Mouse (Mus musculus) ES-E14 (cell line): ENCODE measurements around the gene Carmil1. TPM values are rescaled to one million over a fixed set of nuclear protein-coding genes. Genes with fewer than 3 reads are reported as not detected.

Source experiments
- DNase-seq: peaks from one replicate; pipeline ENCODE4 v3.0.0-alpha.2; 2013; ENCODE audit warnings: low read depth, low spot score
- H3K27ac ChIP-seq: 2 replicates; pipeline ENCODE4 v1.5.1; 2012; ENCODE audit warnings: low read depth, mild to moderate bottlenecking, low read length, moderate library complexity, mixed read lengths; ENCODE audit not compliant: poor library complexity, insufficient read depth, severe bottlenecking
- H3K36me3 ChIP-seq: 2 replicates; pipeline ENCODE4 v1.6.1; 2012; ENCODE audit warnings: mild to moderate bottlenecking, low read length, moderate library complexity, mixed read lengths; ENCODE audit not compliant: control insufficient read depth, poor library complexity, insufficient read depth, severe bottlenecking
- H3K4me1 ChIP-seq, 2 experiments: fragments of 150-350 bp in 1 of 2; sonication (generic) in 1 of 2; 2 replicates each; pipeline ENCODE4 v1.6.1; 2012; ENCODE audit warnings: low read length in 2 of 2, mild to moderate bottlenecking in 1 of 2, mixed read lengths in 1 of 2; ENCODE audit not compliant: control insufficient read depth in 2 of 2, insufficient read depth in 2 of 2, poor library complexity in 1 of 2
- H3K4me3 ChIP-seq, 2 experiments: fragments of 150-350 bp in 1 of 2; sonication (generic) in 1 of 2; 2 replicates each; pipeline ENCODE4 v1.5.1; 2012; ENCODE audit warnings: low read length in 2 of 2, low read depth in 1 of 2, mild to moderate bottlenecking in 1 of 2, mixed read lengths in 1 of 2; ENCODE audit not compliant: insufficient read depth in 1 of 2, poor library complexity in 1 of 2, severe bottlenecking in 1 of 2
- H3K9ac ChIP-seq: 2 replicates; pipeline ENCODE4 v1.6.1; 2012; ENCODE audit warnings: low read depth, mild to moderate bottlenecking, low read length, mixed read lengths; ENCODE audit not compliant: poor library complexity, insufficient read depth, severe bottlenecking
- H3K9me3 ChIP-seq: fragments of 150-350 bp; sonication (generic); 2 replicates; pipeline ENCODE4 v1.6.1; 2012; ENCODE audit warnings: low read depth, mild to moderate bottlenecking, low read length; ENCODE audit not compliant: control insufficient read depth, insufficient read depth
- CHD2 ChIP-seq: IDR thresholded peaks from 2 replicates; pipeline ENCODE4 v1.6.1; 2014; ENCODE audit warnings: mild to moderate bottlenecking, low read depth, low read length, inconsistent platforms
- HCFC1 ChIP-seq: IDR thresholded peaks from 2 replicates; pipeline ENCODE4 v1.6.1; 2012; ENCODE audit warnings: low read length, inconsistent platforms, borderline replicate concordance; ENCODE audit not compliant: insufficient read depth
- MAFK ChIP-seq: IDR thresholded peaks from 2 replicates; pipeline ENCODE4 v1.6.1; 2014; ENCODE audit warnings: mild to moderate bottlenecking, low read depth, low read length, inconsistent platforms; ENCODE audit not compliant: insufficient read depth
- ZC3H11A ChIP-seq: IDR thresholded peaks from 2 replicates; pipeline ENCODE4 v1.6.1; 2012; ENCODE audit warnings: low read depth, mild to moderate bottlenecking, inconsistent platforms, low read length, borderline replicate concordance
- ZNF384 ChIP-seq: IDR thresholded peaks from 2 replicates; pipeline ENCODE4 v1.6.1; 2012; ENCODE audit warnings: low read depth, low read length, inconsistent platforms
- in situ Hi-C, 2 experiments: fragments of 600-800 bp; cut with MboI; formaldehyde crosslinking; loops; one replicate each; pipeline ENCODE4 v1.15.1; 2025; ENCODE audit warnings: low sequenced_read_pairs in 2 of 2, inconsistent platforms in 1 of 2; ENCODE audit not compliant: unreplicated experiment in 2 of 2
- total RNA-seq: library from RNA; depleted of rRNA; stranded (reverse); fragments of 300-350 nt; gene quantifications from 2 replicates; pipeline ENCODE4 v1.2.3, GENCODE M21; 2012

Gene Carmil1
- total RNA-seq, 1 experiment = 17.0 TPM

DNA sequence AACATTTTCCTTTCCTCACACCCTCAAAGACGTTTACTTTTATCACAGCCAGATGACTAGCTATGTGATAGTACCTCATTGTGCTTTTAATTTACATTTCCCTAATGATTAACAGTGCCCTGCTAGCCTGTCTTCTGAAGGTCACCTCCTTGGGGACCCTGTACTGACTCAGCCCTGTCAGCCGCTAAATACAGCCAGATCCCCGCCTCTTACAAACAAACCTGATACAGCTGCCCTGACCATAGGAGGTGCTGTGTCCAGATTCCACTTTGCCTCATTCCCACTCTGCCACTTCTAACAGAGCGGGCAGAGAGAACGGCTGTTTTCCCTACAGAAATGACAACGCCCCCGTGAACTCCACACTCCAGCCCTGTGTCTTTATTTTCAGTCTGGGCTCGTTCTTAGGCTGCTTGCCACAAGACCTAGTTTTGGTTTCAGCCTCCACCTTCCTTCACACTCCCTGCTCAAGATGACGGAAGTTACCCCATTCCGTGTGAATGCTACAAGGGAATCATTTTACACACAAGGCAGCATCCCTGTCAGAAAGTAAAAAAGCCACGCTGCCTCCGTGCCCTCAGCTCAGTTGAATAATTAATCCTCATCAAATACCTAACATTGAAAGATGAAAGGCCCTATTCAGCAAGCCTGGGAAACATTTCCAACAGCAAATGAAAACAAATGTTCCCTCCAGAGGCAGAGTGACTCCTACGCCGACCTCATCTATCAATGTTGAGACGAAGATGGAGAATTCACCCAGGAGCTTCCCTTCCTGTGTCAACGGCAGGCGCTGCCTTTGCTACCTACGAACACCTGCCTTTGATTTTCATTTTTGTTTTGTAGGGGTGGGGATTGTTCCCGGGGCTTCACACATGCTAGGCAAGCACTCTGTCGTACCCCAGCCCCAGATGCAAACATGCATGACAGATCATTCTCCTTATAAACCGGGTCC, 145.0 kb downstream of the Carmil1 start:
- TF ChIP-seq HCFC1 (no peak), CHD2 (no peak), MAFK (no peak), ZC3H11A (no peak)
- DNase-seq = no peak
- H3K27ac ChIP-seq = no peak overlapping the region
- H3K36me3 ChIP-seq = peaks cover 6% of the 10 kb centered on the region; the same call in 1 of the 2 replicates
- H3K4me1 ChIP-seq = peaks cover 0 to 2% of the 10 kb centered on the region in 2 experiments; a peak in 1 of 4 replicates
- in situ Hi-C loops = no loop called here
- no peaks in the 10 kb centered on the region for H3K9me3 ChIP-seq
- H3K9ac ChIP-seq = no peak overlapping the region
- no peak overlapping the region for H3K4me3 ChIP-seq

DNA sequence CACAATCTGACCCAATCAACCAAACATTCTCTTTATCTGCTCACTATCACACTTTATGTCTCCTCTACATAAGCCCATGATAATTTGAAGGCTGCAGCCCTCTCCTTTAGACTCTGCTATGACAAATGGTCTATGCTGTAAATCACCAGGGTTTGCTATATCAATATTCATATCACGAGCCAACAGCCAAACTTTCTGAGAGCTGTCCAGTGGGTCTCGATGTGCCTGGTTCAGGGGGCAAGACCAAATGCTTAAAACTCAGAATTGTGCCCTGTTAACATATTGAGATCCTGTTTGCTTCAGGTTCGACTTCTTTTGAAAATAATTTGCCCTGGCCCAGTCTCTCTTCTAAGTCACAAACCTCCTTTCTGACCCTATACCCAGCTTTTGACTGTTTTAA, 147.7 kb downstream of the Carmil1 start:
- Histone ChIP-seq H3K36me3 (peaks cover 6% of the 10 kb centered on the region; the same call in 1 of the 2 replicates), H3K27ac (no peak overlapping the region), H3K9me3 (no peaks in the 10 kb centered on the region), H3K4me3 (no peak overlapping the region), H3K9ac (no peak overlapping the region), H3K4me1 (peaks cover 0 to 2% of the 10 kb centered on the region in 2 experiments; a peak in 1 of 4 replicates)
- no peak for DNase-seq
- no peak for TF ChIP-seq MAFK
- no peak for TF ChIP-seq HCFC1
- TF ChIP-seq ZNF384 = no peak
- no peak for TF ChIP-seq ZC3H11A
- TF ChIP-seq CHD2 = no peak
- in situ Hi-C loops = no loop called here

DNA sequence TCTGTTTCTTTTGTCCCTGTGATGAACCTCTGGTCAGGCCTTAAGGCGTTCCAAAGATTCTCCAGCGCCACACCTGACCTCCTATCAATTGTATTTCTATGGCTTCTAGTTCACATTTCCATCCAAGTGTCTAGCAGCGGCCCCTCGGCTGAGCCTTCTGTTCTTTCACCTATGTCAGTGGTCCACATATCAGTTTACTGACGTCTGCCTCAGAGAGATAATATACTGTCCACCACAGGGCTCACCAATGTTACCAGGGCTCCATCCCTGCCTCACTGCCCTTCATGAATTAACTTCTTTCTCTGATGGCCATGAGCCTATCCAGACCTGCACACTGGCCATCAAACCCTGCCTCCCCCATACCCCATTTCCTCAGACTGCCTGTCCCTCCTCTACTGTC, 149.3 kb downstream of the Carmil1 start:
- TF ChIP-seq ZC3H11A = no peak
- TF ChIP-seq MAFK = no peak
- TF ChIP-seq ZNF384 = no peak
- TF ChIP-seq HCFC1 = no peak
- no peak for TF ChIP-seq CHD2
- H3K4me3 ChIP-seq = no peak overlapping the region
- DNase-seq = no peak
- H3K27ac ChIP-seq = no peak overlapping the region
- peaks cover 2% of the 10 kb centered on the region; the same call in 1 of the 2 replicates for H3K36me3 ChIP-seq
- no peaks in the 10 kb centered on the region for H3K4me1 ChIP-seq
- in situ Hi-C loops = no loop called here
- H3K9ac ChIP-seq = no peak overlapping the region
- no peaks in the 10 kb centered on the region for H3K9me3 ChIP-seq

DNA sequence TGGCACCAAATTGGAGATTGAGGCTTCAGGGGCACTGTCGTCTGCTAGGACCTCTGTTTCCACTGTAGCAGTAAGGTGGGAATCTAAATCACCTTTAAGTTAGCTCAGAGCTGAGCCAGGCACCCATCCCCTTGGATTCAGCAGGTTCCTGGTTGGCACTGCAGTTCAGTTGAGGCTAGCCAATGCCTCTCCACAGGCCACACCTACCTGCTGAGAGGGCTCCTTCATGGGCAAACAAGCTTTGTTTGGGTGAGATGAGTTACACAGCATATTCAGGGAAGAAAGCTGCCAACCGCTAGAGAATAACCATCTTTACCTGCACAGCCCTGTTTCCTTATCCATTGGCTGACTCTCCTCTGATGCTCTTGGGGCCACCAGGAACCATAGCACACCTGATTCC, 149.9 kb downstream of the Carmil1 start:
- Histone ChIP-seq H3K36me3 (0 out of 2 replicates have a peak, but pooled peaks cover 2% of the 10 kb centered on the region), H3K9ac (no peak overlapping the region), H3K4me1 (no peaks in the 10 kb centered on the region), H3K9me3 (no peaks in the 10 kb centered on the region), H3K27ac (no peak overlapping the region), H3K4me3 (no peak overlapping the region)
- DNase-seq = no peak
- in situ Hi-C loops = no loop called here
- TF ChIP-seq MAFK (no peak), ZC3H11A (no peak), CHD2 (no peak), HCFC1 (no peak), ZNF384 (no peak)
